Mouse (Mus musculus) limb, embryonic 13.5 days (tissue): ENCODE measurements around the gene Nr2c1. TPM values are rescaled to one million over a fixed set of nuclear protein-coding genes. Genes with fewer than 3 reads are reported as not detected.

Experiments
- ATAC-seq: fragments of 200-750 bp; cut with Nextera tagmentation; 2 replicates; pipeline ENCODE4 v1.8.0; 2017; ENCODE audit warnings: low read depth, moderate number of reproducible peaks, moderate TSS enrichment; ENCODE audit not compliant: low FRiP score
- H3K27ac ChIP-seq: fragments of 300-500 bp; sonication (generic); 2 replicates; pipeline ENCODE4 v1.5.1; 2015; ENCODE audit warnings: inconsistent platforms, mild to moderate bottlenecking, moderate library complexity
- H3K27me3 ChIP-seq: fragments of 300-500 bp; sonication (generic); 2 replicates; pipeline ENCODE4 v1.6.1; 2015; ENCODE audit warnings: mild to moderate bottlenecking, inconsistent platforms
- H3K36me3 ChIP-seq: fragments of 300-500 bp; sonication (generic); 2 replicates; pipeline ENCODE4 v1.6.1; 2015; ENCODE audit warnings: inconsistent platforms, mild to moderate bottlenecking, moderate library complexity
- H3K4me1 ChIP-seq: fragments of 300-500 bp; sonication (generic); 2 replicates; pipeline ENCODE4 v1.6.1; 2015; ENCODE audit warnings: inconsistent platforms
- H3K4me2 ChIP-seq: fragments of 300-500 bp; sonication (generic); replicated peaks from 2 replicates; pipeline ENCODE4 v1.6.1; 2015; ENCODE audit warnings: inconsistent platforms, mild to moderate bottlenecking, moderate library complexity
- H3K4me3 ChIP-seq: fragments of 300-500 bp; sonication (generic); 2 replicates; pipeline ENCODE4 v1.5.1; 2015; ENCODE audit warnings: moderate library complexity, mild to moderate bottlenecking, inconsistent platforms
- H3K9ac ChIP-seq: fragments of 300-500 bp; sonication (generic); 2 replicates; pipeline ENCODE4 v1.6.1; 2015; ENCODE audit warnings: mild to moderate bottlenecking, inconsistent platforms
- H3K9me3 ChIP-seq: fragments of 300-500 bp; sonication (generic); 2 replicates; pipeline ENCODE4 v1.6.1; 2016; ENCODE audit warnings: inconsistent platforms
- WGBS: fragments of 180-500 bp; shearing (Covaris S2); methylation state at CpG from one replicate; pipeline ENCODE4 v1.1.7; 2015; 5-methylcytosine and 5-hydroxymethylcytosine counted together
- polyA plus RNA-seq: library from polyadenylated mRNA; unstranded; fragments of >200 nt; fragmentation: Nextera tagmentation; extraction: Ambion mirVana; gene quantifications from 2 replicates; pipeline ENCODE4 v1.2.1, GENCODE M21; 2015

The Nr2c1 gene
- polyA plus RNA-seq, 1 experiment from 2014 or later, result 9.9 TPM

DNA sequence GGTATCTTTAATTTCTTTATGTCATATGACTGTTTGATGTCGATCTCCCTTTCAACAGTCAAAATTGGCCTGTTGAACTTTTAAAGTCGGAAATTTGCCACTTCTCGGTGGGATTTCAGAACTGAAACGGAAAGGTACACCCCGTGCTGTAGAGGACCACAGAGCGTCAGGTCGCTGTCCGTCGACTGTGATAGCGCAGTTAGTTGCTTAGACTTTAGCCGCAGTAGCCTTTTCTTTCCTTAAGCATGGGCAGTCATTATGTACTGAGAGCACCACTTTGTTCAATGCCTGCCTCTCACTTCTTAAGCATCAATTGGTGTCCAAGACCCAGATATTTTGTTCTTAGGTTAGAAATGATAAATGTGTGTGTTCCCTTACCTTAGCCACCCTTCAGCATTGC, 24.3 kb downstream of the Nr2c1 start:
- H3K9me3 ChIP-seq, result peaks cover 5% of the 10 kb centered on the region; the same call in 1 of the 2 replicates
- no peak overlapping the region for H3K4me2 ChIP-seq
- WGBS, result 81% methylated on average over 11 of the region's 11 CpGs
- no peak for ATAC-seq
- no peak overlapping the region for H3K27ac ChIP-seq
- no peak overlapping the region for H3K9ac ChIP-seq
- peaks cover 78% of the 10 kb centered on the region for H3K36me3 ChIP-seq
- H3K27me3 ChIP-seq, result no peaks in the 10 kb centered on the region
- no peak overlapping the region for H3K4me3 ChIP-seq
- no peaks in the 10 kb centered on the region for H3K4me1 ChIP-seq

DNA sequence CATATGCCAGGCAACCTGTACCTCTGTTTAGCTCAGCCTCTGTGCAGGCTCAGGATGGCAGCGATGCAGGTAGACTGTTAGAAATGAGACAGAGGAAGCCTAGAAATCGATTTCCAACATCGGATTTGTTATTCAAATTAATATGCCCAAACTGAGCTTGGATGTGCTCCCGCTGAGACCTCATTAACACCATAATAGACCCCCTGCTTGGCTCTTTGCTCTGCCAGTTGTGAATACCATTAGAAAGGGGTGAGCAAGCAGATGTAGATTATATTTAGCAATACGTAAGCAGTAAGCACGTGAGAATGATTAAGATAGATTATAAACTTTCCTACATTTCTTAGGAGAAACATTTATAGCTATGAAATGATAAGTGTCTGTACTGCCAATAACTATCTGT, 24.9 kb downstream of the Nr2c1 start:
- Histone ChIP-seq H3K4me3 (no peak overlapping the region), H3K9me3 (peaks cover 5% of the 10 kb centered on the region; the same call in 1 of the 2 replicates), H3K4me2 (no peak overlapping the region), H3K9ac (no peak overlapping the region), H3K36me3 (peaks cover 72% of the 10 kb centered on the region), H3K4me1 (no peaks in the 10 kb centered on the region), H3K27me3 (no peaks in the 10 kb centered on the region), H3K27ac (no peak overlapping the region)
- 81% methylated on average over 6 of the region's 6 CpGs for WGBS
- no peak for ATAC-seq

- Histone ChIP-seq H3K4me3 (no peak overlapping the region), H3K27ac (no peak overlapping the region), H3K27me3 (no peaks in the 10 kb centered on the region), H3K36me3 (peaks cover 55% of the 10 kb centered on the region), H3K4me2 (no peak overlapping the region), H3K4me1 (no peaks in the 10 kb centered on the region), H3K9me3 (peaks cover 5% of the 10 kb centered on the region; the same call in 1 of the 2 replicates), H3K9ac (no peak overlapping the region)
- WGBS, result 85% methylated on average over 7 of the region's 7 CpGs
- no peak for ATAC-seq
Measured at GRCm38 (mm10) chr10:94174652-94175051, 26.8 kb downstream of the Nr2c1 start.

GRCm38 (mm10) chr10:94183199-94183598, 35.4 kb downstream of the Nr2c1 start:
- Histone ChIP-seq H3K4me3 (no peak overlapping the region), H3K27me3 (no peaks in the 10 kb centered on the region), H3K4me1 (no peaks in the 10 kb centered on the region), H3K36me3 (peaks cover 61% of the 10 kb centered on the region), H3K27ac (no peak overlapping the region), H3K9me3 (no peaks in the 10 kb centered on the region), H3K4me2 (no peak overlapping the region), H3K9ac (no peak overlapping the region)
- WGBS, result 61% methylated on average over 4 of the region's 4 CpGs
- ATAC-seq, result no peak

DNA sequence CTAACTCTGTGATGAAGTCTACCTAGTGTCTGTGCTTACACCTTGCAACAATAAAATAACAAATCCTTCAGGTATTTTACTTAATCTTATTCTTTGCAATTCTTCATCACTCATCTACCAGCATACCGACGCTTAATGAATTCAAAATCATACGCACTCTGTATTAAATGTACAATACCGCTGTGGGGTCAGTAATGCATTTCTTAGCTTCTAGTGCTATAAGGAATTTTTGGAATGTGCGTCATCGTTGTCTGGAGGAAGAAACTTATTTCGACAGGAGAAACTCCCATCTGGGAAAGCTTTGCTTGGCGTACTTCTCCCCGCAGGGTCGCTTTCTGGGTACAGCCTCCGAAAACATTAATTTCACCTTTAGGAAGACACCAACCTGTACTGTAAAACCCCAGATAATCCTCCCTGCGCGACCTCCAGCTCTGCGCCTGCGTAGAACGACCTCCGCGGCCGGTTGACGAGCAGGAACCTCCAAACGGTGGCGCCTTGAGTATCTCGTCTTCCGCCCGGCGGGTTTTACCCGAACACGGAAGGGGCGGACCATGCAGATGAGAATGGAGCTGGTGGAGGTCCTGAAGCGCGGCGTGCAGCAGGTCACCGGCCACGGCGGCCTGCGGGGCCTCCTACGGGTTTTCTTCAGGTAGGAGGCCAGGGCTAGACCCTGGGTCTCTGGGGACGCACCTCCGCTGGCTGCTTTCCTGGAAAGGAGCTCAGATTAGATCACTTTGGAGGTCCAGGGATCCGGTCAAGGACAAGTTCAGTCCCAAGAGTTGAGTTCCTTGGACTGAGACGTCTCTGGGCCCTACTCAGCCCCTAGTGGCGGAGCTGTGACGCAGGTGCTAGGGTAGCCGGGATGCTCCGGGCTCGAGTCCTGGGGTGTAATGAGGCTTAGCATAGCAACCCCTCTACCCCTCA, 50.9 kb downstream of the Nr2c1 start, which contains the start of gene Ndufa12:
TSS of gene Ndufa12 (plus strand) at position 239 of the 924 bp plus-strand sequence.
- Histone ChIP-seq H3K27ac (peak within 1 kb of the TSS; percentile 55; the same call in 1 of the 2 replicates), H3K4me2 (peak within 1 kb of the TSS; percentile 89), H3K36me3 (peaks cover 44% of the 10 kb centered on the region), H3K9ac (peak within 1 kb of the TSS; percentile 85), H3K4me3 (peak within 1 kb of the TSS; percentile 88), H3K9me3 (no peaks in the 10 kb centered on the region), H3K27me3 (no peaks in the 10 kb centered on the region), H3K4me1 (peaks cover 17% of the 10 kb centered on the region)
- under 1% methylated on average over 46 of the region's 46 CpGs for WGBS
- peak; percentile 97 for ATAC-seq

DNA sequence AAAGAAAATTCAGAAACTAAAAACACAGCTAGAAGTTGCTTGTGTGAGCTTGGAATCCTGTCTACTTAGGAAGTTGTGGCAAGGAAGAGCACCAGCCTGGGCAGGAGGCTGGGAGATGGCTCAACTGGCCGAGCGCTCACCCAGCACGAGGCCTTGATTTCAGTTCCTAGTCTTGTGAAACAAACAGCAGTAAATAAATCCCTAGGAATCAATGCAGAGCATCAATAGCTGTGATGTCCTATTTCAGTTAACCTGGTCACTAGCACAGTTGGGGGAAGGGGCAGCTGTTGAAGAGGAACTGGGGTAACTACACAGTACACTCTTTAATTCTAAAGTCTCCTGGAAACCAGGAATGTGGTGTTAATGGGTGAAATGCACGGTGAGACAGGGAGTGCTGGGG, 57.1 kb downstream of the Nr2c1 start:
- Histone ChIP-seq H3K9me3 (no peaks in the 10 kb centered on the region), H3K9ac (no peak overlapping the region), H3K4me3 (no peak overlapping the region), H3K27me3 (no peaks in the 10 kb centered on the region), H3K4me2 (no peak overlapping the region), H3K27ac (no peak overlapping the region), H3K36me3 (peaks cover 71% of the 10 kb centered on the region), H3K4me1 (0 out of 2 replicates have a peak, but pooled peaks cover 4% of the 10 kb centered on the region)
- 84% methylated on average over 4 of the region's 4 CpGs for WGBS
- ATAC-seq, result no peak

- no peaks in the 10 kb centered on the region for H3K9me3 ChIP-seq
- H3K36me3 ChIP-seq, result peaks cover 49% of the 10 kb centered on the region
- ATAC-seq, result no peak
- no peaks in the 10 kb centered on the region for H3K4me1 ChIP-seq
- H3K27ac ChIP-seq, result no peak overlapping the region
- no peak overlapping the region for H3K9ac ChIP-seq
- H3K4me3 ChIP-seq, result no peak overlapping the region
- 76% methylated on average over 6 of the region's 6 CpGs for WGBS
- H3K4me2 ChIP-seq, result no peak overlapping the region
- H3K27me3 ChIP-seq, result no peaks in the 10 kb centered on the region
Measured at GRCm38 (mm10) chr10:94210718-94211618, 63.1 kb downstream of the Nr2c1 start.

- no peak overlapping the region for H3K27ac ChIP-seq
Measured at GRCm38 (mm10) chr10:94211725-94212124, 63.9 kb downstream of the Nr2c1 start.

DNA sequence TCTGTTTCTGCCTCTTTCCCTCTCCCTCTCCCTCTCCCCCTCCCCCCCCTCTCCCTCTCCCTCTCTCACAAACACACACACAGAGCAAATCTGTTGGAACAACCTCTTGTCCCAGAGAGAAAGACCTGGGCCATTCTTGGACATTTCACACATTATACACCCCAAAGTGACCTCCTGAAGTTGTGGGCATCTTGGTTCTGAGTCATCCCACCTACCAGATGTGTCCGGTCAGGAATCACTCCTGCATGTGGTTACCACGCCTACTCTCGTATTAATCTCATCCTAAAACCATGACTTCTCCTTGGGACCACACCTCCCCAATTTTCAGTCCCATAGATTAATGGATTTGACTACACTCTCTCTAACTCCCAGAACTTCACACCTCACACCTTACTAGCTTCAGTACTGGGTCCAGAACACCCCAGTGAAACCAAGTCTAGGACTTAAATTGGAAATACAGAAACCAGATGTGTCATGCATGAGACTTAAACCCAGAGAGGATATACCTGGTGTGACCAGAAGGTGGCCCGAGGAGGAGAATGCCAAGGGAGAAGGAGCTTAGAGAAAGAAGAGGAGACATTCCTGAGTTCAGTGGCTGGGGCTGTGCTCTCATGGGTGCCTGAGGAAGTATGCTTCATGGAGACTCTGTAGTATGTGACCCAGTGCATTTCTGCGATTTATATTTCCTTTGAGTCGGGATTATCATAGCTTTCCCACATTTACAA, 77.4 kb downstream of the Nr2c1 start:
- Histone ChIP-seq H3K9me3 (no peaks in the 10 kb centered on the region), H3K27ac (no peak overlapping the region), H3K27me3 (no peaks in the 10 kb centered on the region), H3K4me3 (no peak overlapping the region), H3K4me2 (no peak overlapping the region), H3K4me1 (no peaks in the 10 kb centered on the region), H3K9ac (no peak overlapping the region), H3K36me3 (peaks cover 15% of the 10 kb centered on the region)
- WGBS, result 77% methylated on average over 6 of the region's 6 CpGs
- no peak for ATAC-seq

More at GRCm38 (mm10) chr10:94211725-94212124, 63.9 kb downstream of the Nr2c1 start:
- Histone ChIP-seq H3K9me3 (no peaks in the 10 kb centered on the region), H3K4me3 (no peak overlapping the region), H3K27me3 (no peaks in the 10 kb centered on the region), H3K36me3 (peaks cover 41% of the 10 kb centered on the region), H3K4me1 (no peaks in the 10 kb centered on the region), H3K9ac (no peak overlapping the region), H3K4me2 (no peak overlapping the region)
- no peak for ATAC-seq
- WGBS, result 28% methylated on average over 2 of the region's 2 CpGs

DNA sequence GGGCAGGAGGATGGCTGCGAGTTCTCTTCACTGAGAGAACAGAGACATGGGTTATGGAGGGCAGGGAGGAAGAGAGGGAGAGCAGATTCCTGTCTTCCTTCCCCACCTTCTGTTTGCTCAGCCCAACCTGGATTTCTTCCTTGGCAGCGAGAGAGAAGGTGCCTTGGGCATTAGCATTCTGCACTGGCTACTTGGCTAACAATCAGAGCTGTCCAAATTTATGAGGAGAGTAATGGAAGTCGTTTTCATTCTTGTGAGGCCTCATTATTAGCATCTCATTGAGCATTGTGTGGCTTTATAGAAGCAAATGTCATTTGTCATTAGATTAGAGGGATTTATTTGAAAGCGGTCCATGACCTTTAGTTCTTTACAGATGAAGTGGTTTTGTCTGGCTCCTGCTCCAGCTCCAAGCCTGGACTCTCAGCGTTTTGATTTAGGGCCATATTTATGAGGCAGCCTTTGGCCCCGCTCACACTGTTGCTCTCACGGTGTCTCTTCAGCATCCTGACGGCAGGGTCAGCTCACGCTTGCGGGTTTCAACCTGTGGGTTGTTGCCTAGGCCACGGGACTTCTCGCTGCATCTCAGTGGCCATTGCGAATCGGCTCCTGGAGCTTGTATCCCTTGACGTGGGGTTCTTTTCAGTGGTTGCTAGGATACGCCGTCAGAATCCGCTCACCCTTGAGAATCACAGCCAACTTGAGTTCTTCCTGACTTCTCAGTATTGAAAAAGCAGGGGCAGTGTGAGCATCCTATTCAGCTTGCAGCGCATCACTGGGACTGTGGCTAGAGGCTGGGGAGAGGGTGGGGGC, 82.6 kb downstream of the Nr2c1 start:
- Histone ChIP-seq H3K27me3 (no peaks in the 10 kb centered on the region), H3K9me3 (no peaks in the 10 kb centered on the region), H3K4me2 (no peak overlapping the region), H3K4me1 (no peaks in the 10 kb centered on the region), H3K9ac (no peak overlapping the region), H3K4me3 (no peak overlapping the region), H3K36me3 (no peaks in the 10 kb centered on the region), H3K27ac (no peak overlapping the region)
- ATAC-seq, result no peak
- 55% methylated on average over 19 of the region's 19 CpGs for WGBS

DNA sequence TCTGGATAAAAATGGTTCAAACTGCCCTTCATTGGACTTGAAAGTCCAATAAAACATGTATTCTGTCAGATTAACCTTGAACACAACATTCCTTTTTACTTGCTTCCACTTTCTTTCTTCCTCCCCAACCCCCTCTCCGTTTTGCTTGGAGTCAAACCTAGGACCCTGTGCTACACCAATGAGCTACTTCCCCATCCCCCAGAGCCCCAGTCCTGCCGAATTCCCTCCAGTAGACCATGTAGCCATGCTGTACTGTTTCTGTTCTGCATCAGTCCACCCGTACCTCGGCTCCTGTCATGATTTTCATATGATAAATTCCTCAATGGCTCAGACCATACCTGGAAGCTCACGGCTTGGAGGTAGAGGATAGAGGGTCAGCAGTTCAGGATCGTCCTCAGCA, 83.2 kb downstream of the Nr2c1 start:
- Histone ChIP-seq H3K4me3 (no peak overlapping the region), H3K9ac (no peak overlapping the region), H3K4me2 (no peak overlapping the region), H3K27me3 (no peaks in the 10 kb centered on the region), H3K9me3 (no peaks in the 10 kb centered on the region), H3K4me1 (no peaks in the 10 kb centered on the region), H3K27ac (no peak overlapping the region), H3K36me3 (no peaks in the 10 kb centered on the region)
- ATAC-seq, result no peak
- 87% methylated on average over 6 of the region's 6 CpGs for WGBS
